Mouse (Mus musculus) macrophage (primary cell): ENCODE results near the gene Thpo. TPM values are rescaled to one million over a fixed set of nuclear protein-coding genes. Genes with fewer than 3 reads are reported as not detected.

ENCODE experiments used
- H3K27ac ChIP-seq: fragments of 350-480 bp; formaldehyde crosslinking; 2 replicates; pipeline ENCODE4 v1.9.0; 2021
- H3K36me3 ChIP-seq: fragments of 350-480 bp; formaldehyde crosslinking; 2 replicates; pipeline ENCODE4 v1.9.0; 2021; ENCODE audit errors: inconsistent target
- H3K4me3 ChIP-seq: fragments of 350-480 bp; formaldehyde crosslinking; 2 replicates; pipeline ENCODE4 v1.9.0; 2021; ENCODE audit errors: inconsistent target
- H3K79me2 ChIP-seq: fragments of 350-480 bp; formaldehyde crosslinking; 2 replicates; pipeline ENCODE4 v1.9.0; 2021; ENCODE audit errors: inconsistent target
- WGBS: methylation state at CpG from one replicate; pipeline ENCODE4 v1.1.7; 2026; ENCODE audit warnings: inconsistent platforms; ENCODE audit not compliant: missing documents; 5-methylcytosine and 5-hydroxymethylcytosine counted together
- polyA plus RNA-seq: library from polyadenylated mRNA; stranded (reverse); fragments of 250-400 nt; gene quantifications from 3 replicates; pipeline ENCODE4 v1.2.4, GENCODE M21; 2018; ENCODE audit warnings: inconsistent platforms

The Thpo gene
- polyA plus RNA-seq, 1 experiment from 2014 or later: not detected

GRCm38 (mm10) chr16:20676702-20677101 is 57.6 kb downstream of the Thpo start:
- Histone ChIP-seq H3K4me3 (no peak overlapping the region), H3K27ac (no peak overlapping the region), H3K36me3 (peaks cover 45% of the 10 kb centered on the region), H3K79me2 (peaks cover 68% of the 10 kb centered on the region)
- 64% methylated on average over 4 of the region's 4 CpGs for WGBS

DNA sequence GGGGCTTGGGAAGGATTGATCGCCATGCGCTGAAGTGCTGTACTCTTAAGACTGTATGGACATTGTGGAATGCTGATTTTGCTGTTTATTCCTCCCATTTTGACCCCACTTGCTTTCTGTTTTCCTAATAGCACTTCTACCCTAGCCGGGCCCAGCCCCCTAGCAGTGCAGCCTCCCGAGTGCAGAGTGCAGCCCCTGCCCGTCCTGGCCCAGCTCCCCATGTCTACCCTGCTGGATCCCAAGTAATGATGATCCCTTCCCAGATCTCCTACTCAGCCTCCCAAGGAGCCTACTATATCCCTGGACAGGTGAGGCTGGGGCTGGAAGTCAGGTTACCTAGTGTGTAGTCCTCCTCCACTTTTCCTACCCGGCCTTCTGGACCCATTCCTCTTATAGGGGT is 59.1 kb downstream of the Thpo start:
- no peak overlapping the region for H3K4me3 ChIP-seq
- peaks cover 32% of the 10 kb centered on the region for H3K36me3 ChIP-seq
- H3K79me2 ChIP-seq: peaks cover 68% of the 10 kb centered on the region
- no peak overlapping the region for H3K27ac ChIP-seq
- 90% methylated on average over 6 of the region's 6 CpGs for WGBS

Other genes starting within 250 kb of the Thpo start
- gene Eif2b5, start 235.7 kb downstream of the Thpo start, polyA plus RNA-seq: 25.2 to 45.4 TPM (median 30.4 TPM) in 3 replicates
- gene Dvl3, start 217.5 kb downstream of the Thpo start, polyA plus RNA-seq: 10.4 to 15.3 TPM (median 12.1 TPM) in 3 replicates
- gene Ap2m1, start 199.0 kb downstream of the Thpo start, polyA plus RNA-seq: 675 to 1,015 TPM (median 722 TPM) in 3 replicates
- 27.6 to 31.0 TPM (median 28.9 TPM) in 3 replicates for gene Abcf3, start 185.9 kb downstream of the Thpo start, polyA plus RNA-seq
- not detected in 3 replicates for gene Vwa5b2, start 145.0 kb downstream of the Thpo start, polyA plus RNA-seq
- gene Eef1akmt4, start 122.9 kb downstream of the Thpo start, polyA plus RNA-seq: 3.9 to 18.7 TPM (median 11.9 TPM) in 3 replicates
- gene Gm49333, start 122.9 kb downstream of the Thpo start, polyA plus RNA-seq: not detected in 3 replicates
- 10.2 to 25.1 TPM (median 22.1 TPM) in 3 replicates for gene Alg3, start 122.8 kb downstream of the Thpo start, polyA plus RNA-seq
- gene Camk2n2, start 113.2 kb downstream of the Thpo start, polyA plus RNA-seq: 1.3 to 3.7 TPM (median 2.1 TPM) in 3 replicates
- gene Ece2, start 104.7 kb downstream of the Thpo start, polyA plus RNA-seq: 0.09 to 0.20 TPM in 2 of 3 replicates, not detected in the other
- 143 to 206 TPM (median 205 TPM) in 3 replicates for gene Psmd2, start 82.9 kb downstream of the Thpo start, polyA plus RNA-seq
- gene Eif4g1, start 66.2 kb downstream of the Thpo start, polyA plus RNA-seq: 125 to 210 TPM (median 165 TPM) in 3 replicates
- gene Fam131a, start 41.3 kb downstream of the Thpo start, polyA plus RNA-seq: 0.22 to 1.6 TPM (median 0.63 TPM) in 3 replicates
- 5.2 to 20.4 TPM (median 12.3 TPM) in 3 replicates for gene Polr2h, start 16.8 kb downstream of the Thpo start, polyA plus RNA-seq
- 0.11 to 0.38 TPM (median 0.35 TPM) in 3 replicates for gene Clcn2, start 16.8 kb downstream of the Thpo start, polyA plus RNA-seq
- not detected in 3 replicates for gene Chrd, start 1.4 kb downstream of the Thpo start, polyA plus RNA-seq